In genomic region chr10:5922294-5922828, GRCm38 (mm10) we compare ENCODE assay signal across 8 mouse cellular contexts. TPM values are rescaled to one million over a fixed set of nuclear protein-coding genes. Genes with fewer than 3 reads are reported as not detected.
DNase-seq lines count a peak whose midpoint lies in the region; ATAC-seq and TF ChIP-seq lines count a peak whose summit lies in the region.

Gene Rgs17, minus strand, starts transcription at chr10:5922400.

- no peaks in the 10 kb centered on the region for H3K27me3 ChIP-seq in forebrain, embryonic 14.5 days (replicated peaks; ENCODE audit: control insufficient read depth, insufficient read depth, low read length)
- H3K27me3 ChIP-seq in stomach, embryonic 14.5 days (ENCODE audit: control insufficient read depth, insufficient read depth, low read length) = no peaks in the 10 kb centered on the region

- TF ChIP-seq CTCF in left cerebral cortex, adult 2 months (IDR thresholded peaks at IDR 0.05) = no peak

- H3K4me1 ChIP-seq in forebrain, embryonic 14.5 days (ENCODE audit: control insufficient read depth, insufficient read depth, low read length) = no peaks in the 10 kb centered on the region
- H3K4me1 ChIP-seq in stomach, embryonic 14.5 days (ENCODE audit: control insufficient read depth, insufficient read depth, low read length) = no peaks in the 10 kb centered on the region

- peak within 1 kb of the TSS; percentile 80 for H3K9ac ChIP-seq in forebrain, embryonic 14.5 days (ENCODE audit: low read length)
- peak within 1 kb of the TSS; percentile 50; the same call in 1 of the 2 replicates for H3K9ac ChIP-seq in stomach, embryonic 14.5 days (replicated peaks; ENCODE audit: low read depth, low read length)

- peak within 1 kb of the TSS; percentile 9; the same call in 1 of the 2 replicates for H3K27ac ChIP-seq in forebrain, embryonic 14.5 days (ENCODE audit: low read depth, low read length)
- H3K27ac ChIP-seq in left cerebral cortex, adult 2 months = peak within 1 kb of the TSS; percentile 80
- H3K27ac ChIP-seq in stomach, embryonic 14.5 days (ENCODE audit: low read length) = no peak within 1 kb of the TSS

- DNase-seq in R1 (ENCODE audit: low read depth, low spot score) = peak; percentile 83
- peak; percentile 88 for DNase-seq in forebrain, embryonic 14.5 days (ENCODE audit: low spot score)
- DNase-seq in heart, postnatal 14 days = peak; percentile 45 to 51
- DNase-seq in left cerebral cortex, adult 2 months (ENCODE audit: extremely low spot score in 1 of 2, low spot score in 2 of 2) = peak; percentile 82 to 86
- peak; percentile 82 for DNase-seq in mesoderm, embryonic 11.5 days (ENCODE audit: low read depth, low spot score)
- no peak for DNase-seq in spleen, postnatal 10 days (ENCODE audit: low spot score in 2 of 2)

- under 1% methylated on average over 23 of the region's 35 CpGs for WGBS in forebrain, embryonic 14.5 days
- WGBS in stomach, embryonic 14.5 days = 1% methylated on average over 26 of the region's 35 CpGs

- H3K4me3 ChIP-seq in forebrain, embryonic 14.5 days (ENCODE audit: low read depth, low read length) = peak within 1 kb of the TSS; percentile 72
- H3K4me3 ChIP-seq in left cerebral cortex, adult 2 months = peak within 1 kb of the TSS; percentile 82
- H3K4me3 ChIP-seq in stomach, embryonic 14.5 days (ENCODE audit: low read depth, low read length) = peak within 1 kb of the TSS; percentile 72

- peak; percentile 72 for ATAC-seq in cerebellum, adult (ENCODE audit: insufficient number of reproducible peaks, low FRiP score, low TSS enrichment)
- peak; percentile 95 for ATAC-seq in forebrain, embryonic 14.5 days
- ATAC-seq in stomach, embryonic 14.5 days (ENCODE audit: insufficient number of reproducible peaks, insufficient read depth, low FRiP score, low read depth) = peak; percentile 89

- H3K36me3 ChIP-seq in forebrain, embryonic 14.5 days (ENCODE audit: control insufficient read depth, insufficient read depth, low read length) = no peaks in the 10 kb centered on the region
- no peaks in the 10 kb centered on the region for H3K36me3 ChIP-seq in stomach, embryonic 14.5 days (ENCODE audit: control insufficient read depth, insufficient read depth, low read length)

- no peaks in the 10 kb centered on the region for H3K9me3 ChIP-seq in forebrain, embryonic 14.5 days (replicated peaks; ENCODE audit: control insufficient read depth, low read length)
- no peaks in the 10 kb centered on the region for H3K9me3 ChIP-seq in stomach, embryonic 14.5 days (ENCODE audit: control insufficient read depth, low read depth, low read length)

- intact Hi-C loops in heart, postnatal 14 days (cut with DNase I) = no loop called here
- intact Hi-C loops in left cerebral cortex, adult 2 months (cut with DNase I) = loop anchor here (5.0 kb wide), 1 partner anchor 70 kb away; no protein-coding TSS in a partner anchor

- peak within 1 kb of the TSS; percentile 89 for H3K4me2 ChIP-seq in forebrain, embryonic 14.5 days (ENCODE audit: low read length)
- peak within 1 kb of the TSS; percentile 97 for H3K4me2 ChIP-seq in stomach, embryonic 14.5 days (replicated peaks; ENCODE audit: low read depth, low read length)

RNA-seq across cellular contexts. Expression of gene Rgs17, which starts in this region (rescaled TPM):
- polyA plus RNA-seq in forebrain, embryonic 14.5 days (2014; fragmentation: Nextera tagmentation; extraction: Ambion mirVana) = 7.6 and 11.7 TPM in 2 replicates
- under 1 TPM; 0.88 to 0.98 TPM for total RNA-seq in heart, postnatal 14 days (2021)
- total RNA-seq in left cerebral cortex, adult 2 months (2021) = 10 to 100 TPM; 66.7 to 69.6 TPM
- 4.9 and 7.1 TPM in 2 replicates for polyA plus RNA-seq in stomach, embryonic 14.5 days (2014; fragmentation: Nextera tagmentation; extraction: Ambion mirVana)

Comparison
In these comparisons a context has a peak if more than half of its experiments do, and no peak if none do; other contexts are left out.
1. RNA of gene Rgs17 (total RNA-seq): 66.7 to 69.6 TPM in left cerebral cortex, adult 2 months; 0.88 to 0.98 TPM in heart, postnatal 14 days; every median in the first group is over 10 times any median in the second.
2. Peak in DNase-seq in heart, postnatal 14 days; RNA of the gene not detected or under 1 TPM.
3. DNase-seq: peak in R1 (single experiment), forebrain, embryonic 14.5 days (single experiment), left cerebral cortex, adult 2 months (2 of 2) and mesoderm, embryonic 11.5 days (single experiment); none in spleen, postnatal 10 days (0 of 2).
4. Peak in every context shown above with its lines, with median percentiles within 50 percentile points of each other: ATAC-seq and H3K4me3 ChIP-seq.